Mouse (Mus musculus) liver, embryonic 13.5 days (tissue): Measurements from ENCODE around the gene Dlg5. TPM values are rescaled to one million over a fixed set of nuclear protein-coding genes. Genes with fewer than 3 reads are reported as not detected.

ENCODE experiments used
- ATAC-seq: fragments of 200-750 bp; cut with Nextera tagmentation; 2 replicates; pipeline ENCODE4 v1.8.0; 2017; ENCODE audit warnings: low read depth, mild to moderate bottlenecking, moderate number of reproducible peaks, moderate library complexity
- DNase-seq: peaks from one replicate; pipeline ENCODE4 v3.0.0; 2022
- H3K27ac ChIP-seq: fragments of 300-500 bp; sonication (generic); 2 replicates; pipeline ENCODE4 v1.5.1; 2015; ENCODE audit warnings: moderate library complexity, mild to moderate bottlenecking, inconsistent platforms
- H3K27me3 ChIP-seq: fragments of 300-500 bp; sonication (generic); 2 replicates; pipeline ENCODE4 v1.6.1; 2015; ENCODE audit warnings: mild to moderate bottlenecking, inconsistent platforms
- H3K36me3 ChIP-seq: fragments of 300-500 bp; sonication (generic); 2 replicates; pipeline ENCODE4 v1.6.1; 2015; ENCODE audit warnings: mild to moderate bottlenecking, inconsistent platforms
- H3K4me1 ChIP-seq: fragments of 300-500 bp; sonication (generic); replicated peaks from 2 replicates; pipeline ENCODE4 v1.6.1; 2015; ENCODE audit warnings: inconsistent platforms
- H3K4me2 ChIP-seq: fragments of 300-500 bp; sonication (generic); 2 replicates; pipeline ENCODE4 v1.6.1; 2015; ENCODE audit warnings: inconsistent platforms, mild to moderate bottlenecking, moderate library complexity
- H3K4me3 ChIP-seq: fragments of 300-500 bp; sonication (generic); replicated peaks from 2 replicates; pipeline ENCODE4 v1.5.1; 2015; ENCODE audit warnings: mild to moderate bottlenecking, inconsistent platforms
- H3K9ac ChIP-seq: fragments of 300-500 bp; sonication (generic); 2 replicates; pipeline ENCODE4 v1.6.1; 2015; ENCODE audit warnings: mild to moderate bottlenecking, inconsistent platforms
- H3K9me3 ChIP-seq: fragments of 300-500 bp; sonication (generic); replicated peaks from 2 replicates; pipeline ENCODE4 v1.6.1; 2016; ENCODE audit warnings: inconsistent platforms
- WGBS: fragments of 180-500 bp; shearing (Covaris S2); methylation state at CpG from one replicate; pipeline ENCODE4 v1.1.7; 2015; ENCODE audit not compliant: insufficient replicate concordance; 5-methylcytosine and 5-hydroxymethylcytosine counted together
- polyA plus RNA-seq: library from polyadenylated mRNA; unstranded; fragments of >200 nt; fragmentation: Nextera tagmentation; extraction: Ambion mirVana; gene quantifications from 2 replicates; pipeline ENCODE4 v1.2.1, GENCODE M21; 2015

The Dlg5 gene
- polyA plus RNA-seq, 1 experiment from 2014 or later = 1.6 TPM

DNA sequence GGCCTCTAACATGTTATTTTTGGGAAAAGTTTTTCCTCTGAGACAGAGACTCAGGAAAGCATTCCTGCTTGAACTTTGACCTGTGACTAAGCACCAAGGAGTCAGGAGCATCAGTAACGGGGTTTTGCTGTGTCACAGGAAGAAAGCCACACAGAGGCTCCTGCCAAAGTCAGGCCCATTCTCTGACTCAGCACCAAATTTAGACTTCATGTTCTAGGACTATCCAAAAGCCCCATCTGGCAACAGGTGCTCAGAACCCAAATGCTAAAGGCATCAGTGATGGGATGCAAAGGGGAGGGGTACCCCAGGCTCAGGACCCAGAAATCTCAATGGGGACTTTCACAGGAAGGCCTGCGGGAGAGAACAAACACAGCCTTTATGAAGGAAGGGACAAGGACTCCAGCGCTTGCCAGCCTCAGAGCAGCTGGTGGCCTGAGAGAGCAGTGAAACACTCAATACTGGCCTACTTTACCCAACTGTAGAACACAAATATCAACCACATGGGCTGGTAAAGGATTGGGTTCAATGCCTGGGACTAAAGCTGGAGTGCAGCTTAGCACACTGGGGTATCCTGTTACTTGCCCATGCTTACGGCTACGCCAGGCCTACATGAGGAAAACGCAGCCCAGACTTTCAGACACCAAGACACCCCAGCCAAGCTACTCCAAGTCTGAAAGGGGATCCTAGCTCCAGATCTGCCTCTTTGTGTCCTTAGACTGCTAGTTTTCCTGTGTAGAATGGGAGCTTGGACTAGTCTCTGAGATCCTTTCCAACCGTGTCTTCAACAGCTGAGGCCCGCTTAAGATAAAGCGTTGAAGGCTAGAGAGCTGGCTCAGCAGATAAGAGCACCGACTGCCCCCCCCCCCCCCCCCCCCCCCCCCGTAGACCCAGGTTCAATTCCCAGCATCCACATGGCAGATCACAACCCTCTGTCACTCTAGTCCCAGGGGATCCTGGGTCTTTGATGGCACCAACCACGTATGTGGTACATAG is 12.8 kb downstream of the Dlg5 start:
- H3K9ac ChIP-seq = peak overlapping the region; percentile 51
- H3K9me3 ChIP-seq = no peaks in the 10 kb centered on the region
- ATAC-seq (peak; percentile 78), DNase-seq (peak; percentile 53)
- no peaks in the 10 kb centered on the region for H3K27me3 ChIP-seq
- H3K4me2 ChIP-seq = peak overlapping the region; percentile 39
- H3K27ac ChIP-seq = peak overlapping the region; percentile 83
- no peaks in the 10 kb centered on the region for H3K36me3 ChIP-seq
- no peak overlapping the region for H3K4me3 ChIP-seq
- WGBS = 47% methylated on average over 11 of the region's 12 CpGs
- peaks cover 47% of the 10 kb centered on the region for H3K4me1 ChIP-seq

DNA sequence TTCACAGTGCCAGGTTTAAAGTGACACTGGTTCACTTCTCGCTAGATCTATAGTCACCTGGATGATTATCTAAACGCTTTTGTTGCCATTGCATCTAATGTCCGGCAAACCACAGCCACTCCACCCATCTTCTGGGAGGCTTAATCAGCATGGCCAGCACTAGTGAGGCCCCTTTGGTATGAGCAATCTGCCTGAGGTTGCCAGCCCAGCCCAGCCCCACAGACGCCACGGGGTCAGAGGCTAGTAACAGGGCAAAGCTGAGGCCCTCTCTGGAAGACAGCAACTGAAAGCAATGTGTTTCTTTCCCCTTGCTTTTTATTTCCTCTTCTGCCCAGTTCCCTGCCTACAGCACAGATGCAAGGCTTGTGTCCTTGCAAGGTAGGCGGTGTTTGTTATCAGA is 17.2 kb downstream of the Dlg5 start:
- Histone ChIP-seq H3K36me3 (no peaks in the 10 kb centered on the region), H3K9me3 (no peaks in the 10 kb centered on the region), H3K27me3 (no peaks in the 10 kb centered on the region), H3K9ac (no peak overlapping the region), H3K27ac (no peak overlapping the region), H3K4me1 (peaks cover 45% of the 10 kb centered on the region), H3K4me2 (no peak overlapping the region), H3K4me3 (no peak overlapping the region)
- DNase-seq = no peak
- ATAC-seq = no peak
- 33% methylated on average over 6 of the region's 6 CpGs for WGBS

DNA sequence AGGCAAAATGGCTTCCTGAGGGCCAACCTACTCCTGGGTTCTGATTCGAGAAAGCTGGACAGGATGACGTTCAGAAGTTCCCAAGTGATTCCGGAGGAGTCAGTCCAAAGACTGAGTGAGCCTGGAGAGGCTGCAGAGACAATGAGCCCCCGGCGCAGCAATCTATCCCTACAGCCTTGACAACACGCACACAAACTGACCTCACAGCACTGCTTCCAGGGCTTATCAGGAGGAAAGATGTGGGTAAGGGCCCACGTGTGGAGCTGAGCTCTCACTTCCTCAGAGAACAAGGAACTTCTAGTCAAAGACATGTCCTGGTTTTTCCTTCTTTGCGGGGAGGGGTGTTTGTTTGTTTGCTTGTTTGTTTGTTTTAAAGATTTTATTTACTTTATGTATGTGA is 18.7 kb downstream of the Dlg5 start:
- WGBS = 26% methylated on average over 8 of the region's 8 CpGs
- Histone ChIP-seq H3K4me1 (peaks cover 31% of the 10 kb centered on the region), H3K4me2 (no peak overlapping the region), H3K9me3 (no peaks in the 10 kb centered on the region), H3K27me3 (0 out of 2 replicates have a peak, but pooled peaks cover 6% of the 10 kb centered on the region), H3K27ac (no peak overlapping the region), H3K4me3 (no peak overlapping the region), H3K9ac (no peak overlapping the region), H3K36me3 (no peaks in the 10 kb centered on the region)
- ATAC-seq = no peak
- DNase-seq = no peak

DNA sequence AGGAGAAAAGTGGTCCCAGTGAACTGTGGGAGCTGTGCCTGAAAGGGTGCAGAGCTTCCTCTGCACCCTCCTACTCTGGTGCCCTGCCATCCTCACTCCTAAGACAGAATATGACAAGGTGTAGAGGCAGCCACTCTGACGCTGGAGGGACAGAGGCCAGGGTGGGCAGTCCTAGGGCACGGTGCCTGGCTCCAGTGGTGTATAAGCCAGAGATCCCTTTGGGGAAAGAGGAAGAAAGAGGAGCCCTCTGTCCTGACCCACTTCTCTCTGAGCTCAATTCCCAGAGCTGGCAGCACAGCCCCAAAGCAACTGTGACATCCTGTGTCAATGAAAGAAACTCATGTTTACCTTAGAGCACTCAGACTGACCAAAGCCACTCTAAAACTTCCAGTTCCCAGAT is 19.4 kb downstream of the Dlg5 start:
- WGBS = 67% methylated on average over 2 of the region's 2 CpGs
- H3K27me3 ChIP-seq = 0 out of 2 replicates have a peak, but pooled peaks cover 6% of the 10 kb centered on the region
- no peak overlapping the region for H3K9ac ChIP-seq
- ATAC-seq (no peak), DNase-seq (no peak)
- no peaks in the 10 kb centered on the region for H3K36me3 ChIP-seq
- H3K27ac ChIP-seq = no peak overlapping the region
- H3K4me3 ChIP-seq = no peak overlapping the region
- H3K9me3 ChIP-seq = no peaks in the 10 kb centered on the region
- H3K4me1 ChIP-seq = peaks cover 26% of the 10 kb centered on the region
- H3K4me2 ChIP-seq = no peak overlapping the region

DNA sequence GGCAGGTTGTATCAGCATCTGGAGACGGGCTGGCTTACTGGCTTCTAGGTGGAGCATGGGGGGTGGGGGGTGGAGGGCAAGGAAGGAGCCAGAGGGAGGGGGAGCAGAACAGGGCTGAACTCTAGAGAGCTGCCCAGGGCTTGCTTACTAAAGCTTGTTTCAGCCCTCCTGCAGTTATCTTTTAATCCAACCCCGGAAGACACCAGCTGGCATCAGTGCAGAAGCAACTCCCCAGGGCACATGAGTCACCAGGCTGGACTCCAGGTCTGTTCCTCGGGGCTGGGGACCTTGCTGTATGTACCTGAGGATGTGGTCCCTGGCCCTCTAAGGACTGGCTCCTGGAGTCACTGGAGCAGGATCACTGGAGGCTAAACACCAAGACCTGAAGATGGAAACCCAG is 23.0 kb downstream of the Dlg5 start:
- Histone ChIP-seq H3K4me3 (no peak overlapping the region), H3K4me1 (peaks cover 11% of the 10 kb centered on the region), H3K4me2 (no peak overlapping the region), H3K27ac (no peak overlapping the region), H3K9me3 (no peaks in the 10 kb centered on the region), H3K27me3 (peaks cover 12% of the 10 kb centered on the region; the same call in 1 of the 2 replicates), H3K36me3 (no peaks in the 10 kb centered on the region), H3K9ac (no peak overlapping the region)
- no peak for ATAC-seq
- DNase-seq = no peak
- WGBS = 25% methylated on average over 3 of the region's 3 CpGs

DNA sequence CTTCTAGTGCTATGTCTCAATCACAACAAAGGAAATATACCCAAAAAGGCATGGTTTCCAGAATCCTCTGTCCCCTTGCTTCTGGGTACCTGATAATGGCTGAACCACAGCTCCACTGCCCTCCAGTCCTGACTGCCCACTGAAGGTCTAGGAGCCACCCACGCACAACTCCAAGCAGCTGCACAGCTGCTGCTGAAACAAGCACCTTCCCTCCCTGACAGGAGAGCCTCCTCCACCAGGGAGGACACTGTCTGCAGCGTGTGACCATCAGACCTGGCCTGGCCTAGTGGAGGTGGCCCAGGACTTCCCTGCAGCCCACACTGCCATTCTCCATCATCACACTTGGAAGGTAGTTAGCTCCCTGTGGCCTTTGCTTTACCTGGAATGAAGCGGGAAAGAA is 23.4 kb downstream of the Dlg5 start:
- Histone ChIP-seq H3K27ac (no peak overlapping the region), H3K9me3 (no peaks in the 10 kb centered on the region), H3K4me2 (no peak overlapping the region), H3K9ac (no peak overlapping the region), H3K27me3 (peaks cover 12% of the 10 kb centered on the region; the same call in 1 of the 2 replicates), H3K4me1 (peaks cover 11% of the 10 kb centered on the region), H3K4me3 (no peak overlapping the region), H3K36me3 (no peaks in the 10 kb centered on the region)
- 48% methylated on average over 3 of the region's 3 CpGs for WGBS
- ATAC-seq (no peak), DNase-seq (no peak)

DNA sequence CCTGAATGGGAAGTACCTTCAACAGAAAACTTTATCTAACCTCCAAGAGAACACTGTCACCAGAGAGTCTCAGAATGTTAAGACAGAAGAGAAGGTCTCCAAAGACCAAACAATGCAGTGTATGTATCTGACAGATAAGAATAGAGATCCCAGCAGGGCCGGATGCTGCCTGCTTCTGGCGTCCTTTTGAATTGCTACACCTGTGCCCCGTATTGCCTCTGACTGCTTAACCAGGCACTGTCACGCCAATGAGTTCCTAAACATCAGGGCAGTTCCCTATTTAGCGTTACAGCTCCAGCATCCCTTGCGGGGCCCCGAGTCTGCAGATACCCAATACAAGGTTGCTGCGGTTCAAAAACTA is 28.4 kb downstream of the Dlg5 start:
- Histone ChIP-seq H3K36me3 (no peaks in the 10 kb centered on the region), H3K4me2 (no peak overlapping the region), H3K4me3 (no peak overlapping the region), H3K27me3 (peaks cover 28% of the 10 kb centered on the region), H3K4me1 (peaks cover 14% of the 10 kb centered on the region), H3K9me3 (no peaks in the 10 kb centered on the region), H3K27ac (no peak overlapping the region), H3K9ac (no peak overlapping the region)
- no peak for DNase-seq
- peak; percentile 69 for ATAC-seq
- WGBS = 28% methylated on average over 8 of the region's 8 CpGs

DNA sequence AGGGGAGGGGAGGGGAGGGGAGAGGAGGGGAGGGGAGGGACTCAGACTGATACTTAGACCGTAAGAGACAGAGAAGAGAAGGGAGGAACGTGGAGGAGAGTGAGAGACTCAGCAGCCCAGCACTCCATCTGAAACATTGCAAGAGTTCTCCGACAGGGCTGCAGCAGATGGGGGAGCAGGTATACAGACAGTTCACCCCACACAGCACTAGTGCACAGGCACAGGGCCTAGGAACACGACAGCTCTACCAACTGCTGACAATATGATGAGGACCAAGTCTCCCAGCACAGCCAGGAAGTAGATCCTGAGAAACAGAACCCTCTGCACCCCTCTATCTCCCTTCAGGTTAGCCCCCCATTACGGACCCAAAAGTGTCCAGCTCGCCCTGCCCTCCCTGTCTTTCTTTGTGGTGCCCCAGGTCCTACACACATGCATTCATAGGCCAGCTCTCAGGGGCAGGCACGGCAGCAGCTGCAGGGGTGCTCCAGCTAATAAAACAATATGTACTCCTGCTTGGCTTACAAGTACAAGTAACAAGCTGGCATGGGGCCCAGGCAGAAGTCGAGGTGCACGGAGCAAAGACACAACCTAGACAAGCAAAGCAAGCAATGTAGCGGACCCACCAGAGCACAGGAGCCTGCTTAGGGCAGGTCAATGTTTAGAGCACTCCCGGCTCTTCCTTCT is 28.9 kb downstream of the Dlg5 start:
- Histone ChIP-seq H3K27ac (no peak overlapping the region), H3K27me3 (peaks cover 33% of the 10 kb centered on the region), H3K9me3 (no peaks in the 10 kb centered on the region), H3K4me3 (no peak overlapping the region), H3K4me1 (peaks cover 14% of the 10 kb centered on the region), H3K36me3 (no peaks in the 10 kb centered on the region), H3K9ac (no peak overlapping the region), H3K4me2 (no peak overlapping the region)
- 38% methylated on average over 11 of the region's 11 CpGs for WGBS
- ATAC-seq (no peak), DNase-seq (no peak)

DNA sequence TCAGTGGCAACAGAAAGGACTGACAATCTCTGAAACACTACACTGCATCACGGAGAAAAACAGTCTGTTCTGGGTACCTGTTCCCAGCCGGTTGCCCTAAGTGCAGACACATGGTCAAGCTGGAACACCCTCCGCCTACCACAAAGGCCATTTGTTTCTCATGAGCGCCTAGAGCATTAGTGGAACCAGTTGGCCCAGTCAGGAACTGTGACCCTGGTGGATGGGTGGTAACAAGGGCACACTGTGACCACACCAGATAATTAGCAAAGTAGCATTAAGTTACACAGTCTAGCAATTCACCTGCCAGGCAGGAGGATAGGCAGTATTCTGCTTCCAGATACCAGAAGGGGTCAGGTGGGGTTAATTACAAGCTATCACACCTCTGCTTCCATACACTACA is 29.7 kb downstream of the Dlg5 start:
- no peaks in the 10 kb centered on the region for H3K36me3 ChIP-seq
- peaks cover 14% of the 10 kb centered on the region for H3K4me1 ChIP-seq
- DNase-seq = no peak
- H3K9ac ChIP-seq = no peak overlapping the region
- no peak overlapping the region for H3K4me3 ChIP-seq
- H3K27ac ChIP-seq = no peak overlapping the region
- peaks cover 35% of the 10 kb centered on the region for H3K27me3 ChIP-seq
- WGBS = 39% methylated on average over 4 of the region's 4 CpGs
- H3K4me2 ChIP-seq = no peak overlapping the region
- no peaks in the 10 kb centered on the region for H3K9me3 ChIP-seq
- ATAC-seq = no peak

DNA sequence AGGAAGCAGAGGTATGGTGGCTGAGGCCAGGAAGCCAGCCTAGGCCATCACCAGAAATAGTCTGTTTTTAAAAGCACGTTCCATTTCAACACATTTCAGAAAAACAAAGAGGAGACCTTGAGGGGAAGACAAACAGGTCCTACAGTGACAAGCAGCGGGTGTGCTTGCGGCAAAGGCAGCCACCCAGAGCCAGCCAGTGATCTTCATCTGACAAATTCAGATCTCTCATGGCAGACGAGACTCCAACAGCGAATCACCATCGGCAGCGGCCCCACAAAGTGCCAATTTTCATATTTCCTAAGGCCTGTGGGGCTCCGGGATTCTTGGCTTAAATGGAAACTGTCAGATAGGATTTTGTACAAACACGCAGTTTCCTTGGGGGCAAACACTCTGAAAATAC is 31.3 kb downstream of the Dlg5 start:
- DNase-seq (no peak), ATAC-seq (no peak)
- H3K4me2 ChIP-seq = no peak overlapping the region
- peaks cover 46% of the 10 kb centered on the region for H3K27me3 ChIP-seq
- H3K9me3 ChIP-seq = no peaks in the 10 kb centered on the region
- 63% methylated on average over 9 of the region's 9 CpGs for WGBS
- H3K9ac ChIP-seq = no peak overlapping the region
- H3K27ac ChIP-seq = no peak overlapping the region
- no peaks in the 10 kb centered on the region for H3K36me3 ChIP-seq
- H3K4me3 ChIP-seq = no peak overlapping the region
- peaks cover 14% of the 10 kb centered on the region for H3K4me1 ChIP-seq

DNA sequence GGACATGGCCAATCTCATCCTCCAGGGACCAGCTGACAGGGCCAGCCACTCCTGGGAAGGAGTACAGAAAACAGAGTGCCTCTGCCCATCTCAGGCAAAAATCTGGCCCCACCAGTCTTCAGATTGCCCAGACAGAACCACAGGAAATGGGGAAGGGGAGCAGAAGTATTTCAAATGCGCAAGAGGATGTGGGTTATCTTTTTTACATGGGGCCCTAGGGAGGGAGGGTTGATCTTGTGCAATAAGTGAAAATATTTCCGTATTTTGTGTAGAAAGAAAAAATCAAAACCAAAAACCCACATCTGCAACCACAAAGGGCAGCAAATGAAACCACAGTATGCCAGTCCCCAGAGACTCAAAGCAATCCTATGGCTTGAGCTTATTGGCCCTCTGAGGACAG is 32.4 kb downstream of the Dlg5 start:
- H3K9ac ChIP-seq = no peak overlapping the region
- no peak overlapping the region for H3K4me3 ChIP-seq
- no peaks in the 10 kb centered on the region for H3K9me3 ChIP-seq
- no peak overlapping the region for H3K27ac ChIP-seq
- 16% methylated on average over 2 of the region's 2 CpGs for WGBS
- DNase-seq (no peak), ATAC-seq (no peak)
- H3K4me2 ChIP-seq = no peak overlapping the region
- peaks cover 54% of the 10 kb centered on the region for H3K27me3 ChIP-seq
- H3K36me3 ChIP-seq = no peaks in the 10 kb centered on the region
- peaks cover 18% of the 10 kb centered on the region for H3K4me1 ChIP-seq
